Mouse (Mus musculus) brain, embryonic 14.5 days (tissue): Measurements from ENCODE around the gene Neurl1a.

ENCODE experiments used
- CTCF ChIP-seq: fragments of 200-500 bp; IDR thresholded peaks from 2 replicates; pipeline ENCODE4 v1.5.1; 2012; ENCODE audit warnings: inconsistent platforms, mild to moderate bottlenecking, moderate library complexity, borderline replicate concordance; ENCODE audit not compliant: insufficient read depth, insufficient read length; ENCODE audit errors: extremely low read depth
- POLR2A ChIP-seq: fragments of 200-500 bp; IDR thresholded peaks from 2 replicates; pipeline ENCODE4 v1.6.1; 2012; ENCODE audit warnings: mild to moderate bottlenecking, inconsistent platforms, borderline replicate concordance; ENCODE audit not compliant: poor library complexity, insufficient read depth, insufficient read length, severe bottlenecking; ENCODE audit errors: extremely low read depth

DNA sequence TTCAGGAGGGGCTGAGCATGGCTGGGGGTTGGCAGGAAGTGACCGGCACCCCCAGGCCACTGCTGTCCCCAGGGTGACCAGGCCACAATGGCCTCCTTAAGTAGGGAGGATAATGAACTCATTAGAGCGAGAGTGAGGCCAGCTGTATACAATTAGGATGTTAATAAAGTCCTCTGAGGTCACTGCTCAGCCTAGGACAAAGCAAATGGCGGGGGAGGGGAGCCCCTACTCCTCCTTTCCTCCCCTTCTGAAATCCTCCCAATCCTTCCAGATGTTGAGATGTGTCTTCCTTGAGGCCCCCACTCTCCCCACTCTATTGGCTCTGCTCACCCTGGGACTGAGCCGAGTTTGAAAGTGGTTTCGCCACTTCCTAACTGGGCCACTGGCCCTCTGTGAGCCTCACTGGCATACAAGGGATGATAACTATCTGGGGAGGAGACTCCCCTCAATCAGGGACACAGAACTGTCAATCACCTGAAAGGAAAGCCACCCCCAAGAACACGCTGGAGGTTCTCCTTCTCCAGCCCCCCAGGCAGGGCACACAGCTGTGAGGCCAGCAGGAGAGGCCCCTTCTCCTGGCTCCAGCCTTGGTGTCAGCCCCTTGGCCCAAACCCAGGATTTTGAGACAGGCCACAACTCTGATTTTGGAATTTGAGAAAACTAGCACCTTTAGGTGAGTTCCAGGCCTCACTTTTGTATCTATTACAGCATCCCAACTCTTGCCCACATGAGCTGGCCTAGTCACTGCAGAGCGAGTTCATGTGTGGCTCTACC lies 112.9 kb downstream of the Neurl1a start:
- TF ChIP-seq POLR2A (no peak), CTCF (no peak)
